Mouse (Mus musculus) small intestine, adult 2 months (tissue): Measurements from ENCODE around the gene Krt7.

Experiments used
- CTCF ChIP-seq: fragments of 200-500 bp; IDR thresholded peaks from 2 replicates; pipeline ENCODE4 v1.5.1; 2012; ENCODE audit warnings: low read depth, mild to moderate bottlenecking, control low read depth, inconsistent platforms, low read length, moderate library complexity, mixed read lengths; ENCODE audit not compliant: insufficient replicate concordance, insufficient read length; ENCODE audit errors: extremely low read depth
- POLR2A ChIP-seq: fragments of 200-500 bp; IDR thresholded peaks from 2 replicates; pipeline ENCODE4 v1.6.1; 2012; ENCODE audit warnings: low read depth, mild to moderate bottlenecking, control low read depth, inconsistent platforms, low read length, moderate library complexity

GRCm38 (mm10) chr15:101364891-101365671 lies 45.8 kb upstream of the Krt7 start:
- TF ChIP-seq CTCF: no peak
- TF ChIP-seq POLR2A: no peak
